Mouse (Mus musculus): ENCODE results near the gene Ccr1. TPM values are rescaled to one million over a fixed set of nuclear protein-coding genes. Genes with fewer than 3 reads are reported as not detected.

The Ccr1 gene
- total and polyA plus RNA-seq, 2 experiments: under 0.01 to 0.04 TPM

GRCm38 (mm10) chr9:123964776-123965175 is 3.7 kb downstream of the Ccr1 start:
- H3K9ac ChIP-seq (ENCODE audit: low read depth, low read length): no peak overlapping the region
- H3K36me3 ChIP-seq (ENCODE audit: control insufficient read depth, insufficient read depth, low read length): no peaks in the 10 kb centered on the region
- WGBS: 51% methylated on average over 3 of the region's 3 CpGs
- H3K79me2 ChIP-seq (ENCODE audit: control insufficient read depth, insufficient read depth, low read length): no peaks in the 10 kb centered on the region
- H3K4me1 ChIP-seq (ENCODE audit: control insufficient read depth, insufficient read depth, low read length): no peaks in the 10 kb centered on the region
- no peaks in the 10 kb centered on the region for H3K27me3 ChIP-seq (ENCODE audit: control insufficient read depth, insufficient read depth, low read length)
- H3K4me3 ChIP-seq (ENCODE audit: insufficient read depth, low read depth, low read length): no peak overlapping the region
- TF ChIP-seq POLR2A (IDR thresholded peaks at IDR 0.05; ENCODE audit: extremely low read depth, insufficient read depth, low read length) (no peak), CTCF (IDR thresholded peaks at IDR 0.05; ENCODE audit: low read depth, low read length) (no peak)
- no peak overlapping the region for H3K27ac ChIP-seq (replicated peaks; ENCODE audit: insufficient read depth, low read depth, low read length)
- DNase-seq (ENCODE audit: extremely low read depth, low read depth, low spot score): no peak

- Histone ChIP-seq H3K27me3 (ENCODE audit: control insufficient read depth, insufficient read depth, low read length) (no peaks in the 10 kb centered on the region), H3K36me3 (ENCODE audit: control insufficient read depth, insufficient read depth, low read length) (no peaks in the 10 kb centered on the region), H3K79me2 (ENCODE audit: control insufficient read depth, insufficient read depth, low read length) (no peaks in the 10 kb centered on the region), H3K4me3 (ENCODE audit: insufficient read depth, low read depth, low read length) (no peak overlapping the region), H3K27ac (replicated peaks; ENCODE audit: insufficient read depth, low read depth, low read length) (no peak overlapping the region), H3K9ac (ENCODE audit: low read depth, low read length) (no peak overlapping the region), H3K4me1 (ENCODE audit: control insufficient read depth, insufficient read depth, low read length) (no peaks in the 10 kb centered on the region)
- DNase-seq (ENCODE audit: extremely low read depth, low read depth, low spot score): no peak
- 82% methylated on average over 1 of the region's 1 CpGs for WGBS
- TF ChIP-seq CTCF (IDR thresholded peaks at IDR 0.05; ENCODE audit: low read depth, low read length) (no peak), POLR2A (IDR thresholded peaks at IDR 0.05; ENCODE audit: extremely low read depth, insufficient read depth, low read length) (no peak)
Measured at GRCm38 (mm10) chr9:123960161-123960560, 8.3 kb downstream of the Ccr1 start.

GRCm38 (mm10) chr9:123957911-123958413 is 10.5 kb downstream of the Ccr1 start:
- Histone ChIP-seq H3K79me2 (ENCODE audit: control insufficient read depth, insufficient read depth, low read length) (no peaks in the 10 kb centered on the region), H3K27ac (replicated peaks; ENCODE audit: insufficient read depth, low read depth, low read length) (no peak overlapping the region), H3K27me3 (ENCODE audit: control insufficient read depth, insufficient read depth, low read length) (no peaks in the 10 kb centered on the region), H3K4me3 (ENCODE audit: insufficient read depth, low read depth, low read length) (no peak overlapping the region), H3K4me1 (ENCODE audit: control insufficient read depth, insufficient read depth, low read length) (no peaks in the 10 kb centered on the region), H3K9ac (ENCODE audit: low read depth, low read length) (no peak overlapping the region), H3K36me3 (ENCODE audit: control insufficient read depth, insufficient read depth, low read length) (no peaks in the 10 kb centered on the region)
- DNase-seq (ENCODE audit: extremely low read depth, low read depth, low spot score): no peak
- 78% methylated on average over 3 of the region's 3 CpGs for WGBS
- TF ChIP-seq CTCF (IDR thresholded peaks at IDR 0.05; ENCODE audit: low read depth, low read length) (no peak), POLR2A (IDR thresholded peaks at IDR 0.05; ENCODE audit: extremely low read depth, insufficient read depth, low read length) (no peak)

GRCm38 (mm10) chr9:123956892-123957291 is 11.6 kb downstream of the Ccr1 start:
- Histone ChIP-seq H3K9ac (ENCODE audit: low read depth, low read length) (no peak overlapping the region), H3K36me3 (ENCODE audit: control insufficient read depth, insufficient read depth, low read length) (no peaks in the 10 kb centered on the region), H3K27ac (replicated peaks; ENCODE audit: insufficient read depth, low read depth, low read length) (no peak overlapping the region), H3K4me3 (ENCODE audit: insufficient read depth, low read depth, low read length) (no peak overlapping the region), H3K79me2 (ENCODE audit: control insufficient read depth, insufficient read depth, low read length) (no peaks in the 10 kb centered on the region), H3K27me3 (ENCODE audit: control insufficient read depth, insufficient read depth, low read length) (no peaks in the 10 kb centered on the region), H3K4me1 (ENCODE audit: control insufficient read depth, insufficient read depth, low read length) (no peaks in the 10 kb centered on the region)
- no peak for TF ChIP-seq POLR2A (IDR thresholded peaks at IDR 0.05; ENCODE audit: extremely low read depth, insufficient read depth, low read length)
- TF ChIP-seq CTCF (IDR thresholded peaks at IDR 0.05; ENCODE audit: low read depth, low read length): no peak
- WGBS: 67% methylated on average over 1 of the region's 1 CpGs
- no peak for DNase-seq (ENCODE audit: extremely low read depth, low read depth, low spot score)

GRCm38 (mm10) chr9:123953551-123953950 is 14.9 kb downstream of the Ccr1 start:
- Histone ChIP-seq H3K27ac (replicated peaks; ENCODE audit: insufficient read depth, low read depth, low read length) (no peak overlapping the region), H3K9ac (ENCODE audit: low read depth, low read length) (no peak overlapping the region), H3K36me3 (ENCODE audit: control insufficient read depth, insufficient read depth, low read length) (no peaks in the 10 kb centered on the region), H3K79me2 (ENCODE audit: control insufficient read depth, insufficient read depth, low read length) (no peaks in the 10 kb centered on the region), H3K27me3 (ENCODE audit: control insufficient read depth, insufficient read depth, low read length) (no peaks in the 10 kb centered on the region), H3K4me1 (ENCODE audit: control insufficient read depth, insufficient read depth, low read length) (peaks cover 3% of the 10 kb centered on the region; the same call in 1 of the 2 replicates), H3K4me3 (ENCODE audit: insufficient read depth, low read depth, low read length) (no peak overlapping the region)
- DNase-seq (ENCODE audit: extremely low read depth, low read depth, low spot score): no peak
- 60% methylated on average over 2 of the region's 2 CpGs for WGBS
- TF ChIP-seq POLR2A (IDR thresholded peaks at IDR 0.05; ENCODE audit: extremely low read depth, insufficient read depth, low read length): no peak
- no peak for TF ChIP-seq CTCF (IDR thresholded peaks at IDR 0.05; ENCODE audit: low read depth, low read length)

GRCm38 (mm10) chr9:123951176-123951575 is 17.3 kb downstream of the Ccr1 start:
- no peak overlapping the region for H3K9ac ChIP-seq (ENCODE audit: low read depth, low read length)
- TF ChIP-seq CTCF (IDR thresholded peaks at IDR 0.05; ENCODE audit: low read depth, low read length) (no peak), POLR2A (IDR thresholded peaks at IDR 0.05; ENCODE audit: extremely low read depth, insufficient read depth, low read length) (no peak)
- 86% methylated on average over 1 of the region's 1 CpGs for WGBS
- no peaks in the 10 kb centered on the region for H3K36me3 ChIP-seq (ENCODE audit: control insufficient read depth, insufficient read depth, low read length)
- no peaks in the 10 kb centered on the region for H3K27me3 ChIP-seq (ENCODE audit: control insufficient read depth, insufficient read depth, low read length)
- no peak for DNase-seq (ENCODE audit: extremely low read depth, low read depth, low spot score)
- H3K4me3 ChIP-seq (ENCODE audit: insufficient read depth, low read depth, low read length): no peak overlapping the region
- H3K79me2 ChIP-seq (ENCODE audit: control insufficient read depth, insufficient read depth, low read length): no peaks in the 10 kb centered on the region
- no peak overlapping the region for H3K27ac ChIP-seq (replicated peaks; ENCODE audit: insufficient read depth, low read depth, low read length)
- peaks cover 3% of the 10 kb centered on the region; the same call in 1 of the 2 replicates for H3K4me1 ChIP-seq (ENCODE audit: control insufficient read depth, insufficient read depth, low read length)

All from liver, adult 2 months (tissue).